Mouse (Mus musculus): ENCODE measurements around the gene Faf1. TPM values are rescaled to one million over a fixed set of nuclear protein-coding genes. Genes with fewer than 3 reads are reported as not detected.

The Faf1 gene
- polyA plus RNA-seq, 1 experiment, result 11.1 TPM

DNA sequence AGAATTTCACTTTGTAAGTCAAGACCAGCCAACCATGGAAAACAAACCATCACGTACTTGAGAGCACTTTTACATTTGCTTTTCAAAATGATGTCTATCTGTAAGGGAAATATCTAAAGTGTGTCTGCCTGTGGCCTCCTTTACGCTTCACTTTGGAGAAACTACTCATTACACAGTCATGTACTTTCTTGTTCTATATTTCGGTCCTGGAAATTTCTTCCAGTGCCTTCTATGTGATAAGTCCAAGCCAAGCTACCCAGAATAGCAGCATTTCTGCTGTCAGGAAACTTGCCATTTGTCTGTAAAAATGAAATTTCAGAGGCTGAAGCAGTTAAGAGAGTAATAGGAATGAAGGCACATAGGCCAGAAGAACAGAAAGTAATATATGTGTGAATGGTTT is 228.1 kb downstream of the Faf1 start:
- no peak for DNase-seq
- WGBS, result 90% methylated on average over 3 of the region's 3 CpGs
- H3K27me3 ChIP-seq (ENCODE audit: control insufficient read depth, insufficient read depth, low read length), result no peaks in the 10 kb centered on the region
- H3K4me3 ChIP-seq (ENCODE audit: control insufficient read depth, insufficient read depth, low read length), result no peak overlapping the region
- TF ChIP-seq POLR2A (IDR thresholded peaks at IDR 0.05; ENCODE audit: control insufficient read depth, extremely low read depth, insufficient read depth, low read length, poor library complexity) (no peak), CTCF (IDR thresholded peaks at IDR 0.05; ENCODE audit: borderline replicate concordance, control insufficient read depth, extremely low read depth, insufficient read depth, low read length, poor library complexity) (no peak)
- H3K4me1 ChIP-seq (replicated peaks; ENCODE audit: control insufficient read depth, insufficient read depth, low read length), result no peaks in the 10 kb centered on the region
- H3K27ac ChIP-seq (ENCODE audit: control insufficient read depth, insufficient read depth, low read length), result no peak overlapping the region
- no peaks in the 10 kb centered on the region for H3K36me3 ChIP-seq (ENCODE audit: control insufficient read depth, insufficient read depth, low read length)

DNA sequence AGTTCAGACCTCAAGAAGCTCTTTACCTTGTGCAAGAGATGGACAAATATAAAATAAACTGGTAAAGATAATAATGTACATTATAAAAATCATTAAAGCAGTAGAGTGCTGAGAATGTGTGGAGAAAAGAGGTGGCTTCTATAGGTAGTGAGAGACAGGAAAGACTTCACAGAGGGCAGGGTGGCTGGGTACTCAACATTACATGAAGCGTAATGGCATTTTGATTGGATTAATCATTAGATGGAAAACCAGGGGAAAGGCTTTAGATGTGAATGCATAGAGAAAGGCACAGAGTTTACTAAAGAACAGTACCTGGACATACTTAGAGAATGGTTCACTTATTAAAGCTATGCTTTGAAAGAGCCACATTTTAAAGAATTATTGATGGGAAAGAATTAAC is 252.7 kb downstream of the Faf1 start:
- H3K4me3 ChIP-seq (ENCODE audit: control insufficient read depth, insufficient read depth, low read length), result no peak overlapping the region
- WGBS, result 98% methylated on average over 1 of the region's 1 CpGs
- H3K36me3 ChIP-seq (ENCODE audit: control insufficient read depth, insufficient read depth, low read length), result 0 out of 2 replicates have a peak, but pooled peaks cover 3% of the 10 kb centered on the region
- H3K27ac ChIP-seq (ENCODE audit: control insufficient read depth, insufficient read depth, low read length), result no peak overlapping the region
- no peaks in the 10 kb centered on the region for H3K4me1 ChIP-seq (replicated peaks; ENCODE audit: control insufficient read depth, insufficient read depth, low read length)
- no peak for DNase-seq
- no peaks in the 10 kb centered on the region for H3K27me3 ChIP-seq (ENCODE audit: control insufficient read depth, insufficient read depth, low read length)
- TF ChIP-seq CTCF (IDR thresholded peaks at IDR 0.05; ENCODE audit: borderline replicate concordance, control insufficient read depth, extremely low read depth, insufficient read depth, low read length, poor library complexity), result no peak
- no peak for TF ChIP-seq POLR2A (IDR thresholded peaks at IDR 0.05; ENCODE audit: control insufficient read depth, extremely low read depth, insufficient read depth, low read length, poor library complexity)

DNA sequence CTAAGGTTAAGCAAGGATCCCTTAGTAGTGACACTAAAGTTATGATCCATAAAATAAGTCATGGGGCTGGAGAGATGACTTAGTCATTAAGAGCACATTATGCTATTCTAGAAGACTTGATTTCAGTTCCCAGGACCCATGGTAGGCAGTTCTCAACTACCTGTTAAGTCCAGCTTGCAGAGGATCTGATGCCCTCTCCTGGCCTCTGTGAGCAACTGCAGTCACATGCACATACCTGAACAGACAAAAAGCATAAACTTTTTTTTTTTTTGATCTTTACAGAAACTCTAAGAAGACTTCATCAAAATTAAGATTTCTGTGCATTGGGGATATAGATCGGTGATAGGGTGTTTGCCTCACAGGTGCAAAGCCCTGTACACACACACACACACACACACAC is 254.1 kb downstream of the Faf1 start:
- Histone ChIP-seq H3K27ac (ENCODE audit: control insufficient read depth, insufficient read depth, low read length) (no peak overlapping the region), H3K36me3 (ENCODE audit: control insufficient read depth, insufficient read depth, low read length) (0 out of 2 replicates have a peak, but pooled peaks cover 3% of the 10 kb centered on the region), H3K27me3 (ENCODE audit: control insufficient read depth, insufficient read depth, low read length) (no peaks in the 10 kb centered on the region), H3K4me3 (ENCODE audit: control insufficient read depth, insufficient read depth, low read length) (no peak overlapping the region), H3K4me1 (replicated peaks; ENCODE audit: control insufficient read depth, insufficient read depth, low read length) (no peaks in the 10 kb centered on the region)
- peak; percentile 17 for DNase-seq
- WGBS, result 95% methylated on average over 1 of the region's 1 CpGs
- TF ChIP-seq CTCF (IDR thresholded peaks at IDR 0.05; ENCODE audit: borderline replicate concordance, control insufficient read depth, extremely low read depth, insufficient read depth, low read length, poor library complexity) (no peak), POLR2A (IDR thresholded peaks at IDR 0.05; ENCODE audit: control insufficient read depth, extremely low read depth, insufficient read depth, low read length, poor library complexity) (no peak)

DNA sequence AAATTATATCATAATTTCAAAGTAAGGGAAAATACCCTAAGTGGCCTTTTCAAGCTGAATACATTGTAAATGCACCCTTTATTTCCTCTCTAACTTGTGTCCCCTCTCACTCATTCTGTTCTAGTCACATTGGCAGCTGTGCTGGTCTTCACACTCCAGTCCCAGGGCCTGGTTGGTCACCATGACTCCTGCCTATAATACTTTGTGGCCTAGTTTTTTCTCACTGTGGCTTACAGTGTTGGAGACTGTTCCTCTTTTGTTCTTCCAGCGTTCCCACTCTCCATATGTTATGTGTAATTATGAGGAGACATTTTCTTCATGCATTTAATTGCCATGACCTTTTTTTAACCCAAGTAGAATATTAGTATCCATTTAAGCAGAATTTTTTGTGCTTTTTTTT is 254.5 kb downstream of the Faf1 start:
- no peak for DNase-seq
- no peaks in the 10 kb centered on the region for H3K4me1 ChIP-seq (replicated peaks; ENCODE audit: control insufficient read depth, insufficient read depth, low read length)
- 100% methylated on average over 1 of the region's 1 CpGs for WGBS
- H3K4me3 ChIP-seq (ENCODE audit: control insufficient read depth, insufficient read depth, low read length), result no peak overlapping the region
- H3K36me3 ChIP-seq (ENCODE audit: control insufficient read depth, insufficient read depth, low read length), result 0 out of 2 replicates have a peak, but pooled peaks cover 3% of the 10 kb centered on the region
- no peaks in the 10 kb centered on the region for H3K27me3 ChIP-seq (ENCODE audit: control insufficient read depth, insufficient read depth, low read length)
- no peak for TF ChIP-seq POLR2A (IDR thresholded peaks at IDR 0.05; ENCODE audit: control insufficient read depth, extremely low read depth, insufficient read depth, low read length, poor library complexity)
- no peak for TF ChIP-seq CTCF (IDR thresholded peaks at IDR 0.05; ENCODE audit: borderline replicate concordance, control insufficient read depth, extremely low read depth, insufficient read depth, low read length, poor library complexity)
- H3K27ac ChIP-seq (ENCODE audit: control insufficient read depth, insufficient read depth, low read length), result no peak overlapping the region

DNA sequence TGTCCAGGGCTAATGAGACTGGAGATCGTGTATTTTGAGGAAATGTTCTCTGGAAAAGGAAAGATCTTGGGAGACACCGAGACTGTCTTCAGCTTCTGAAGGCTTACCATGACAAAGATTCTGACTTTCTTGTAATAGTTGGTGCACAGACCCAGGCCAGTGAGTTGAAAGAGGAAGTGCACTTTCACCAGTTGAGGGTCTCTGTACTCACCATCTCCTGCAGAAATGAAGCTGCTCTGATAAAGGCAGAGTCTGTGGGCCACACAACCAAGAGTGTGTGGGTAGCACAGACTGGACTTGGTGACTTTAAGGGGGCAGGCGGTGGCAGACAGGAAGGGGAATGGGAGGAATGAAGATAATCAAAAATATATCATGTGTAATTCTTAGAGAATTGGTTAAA is 260.2 kb downstream of the Faf1 start:
- TF ChIP-seq POLR2A (IDR thresholded peaks at IDR 0.05; ENCODE audit: control insufficient read depth, extremely low read depth, insufficient read depth, low read length, poor library complexity) (no peak), CTCF (IDR thresholded peaks at IDR 0.05; ENCODE audit: borderline replicate concordance, control insufficient read depth, extremely low read depth, insufficient read depth, low read length, poor library complexity) (no peak)
- WGBS, result 98% methylated on average over 3 of the region's 3 CpGs
- no peak for DNase-seq
- H3K27me3 ChIP-seq (ENCODE audit: control insufficient read depth, insufficient read depth, low read length), result no peaks in the 10 kb centered on the region
- H3K36me3 ChIP-seq (ENCODE audit: control insufficient read depth, insufficient read depth, low read length), result no peaks in the 10 kb centered on the region
- H3K4me1 ChIP-seq (replicated peaks; ENCODE audit: control insufficient read depth, insufficient read depth, low read length), result no peaks in the 10 kb centered on the region
- no peak overlapping the region for H3K27ac ChIP-seq (ENCODE audit: control insufficient read depth, insufficient read depth, low read length)
- no peak overlapping the region for H3K4me3 ChIP-seq (ENCODE audit: control insufficient read depth, insufficient read depth, low read length)

DNA sequence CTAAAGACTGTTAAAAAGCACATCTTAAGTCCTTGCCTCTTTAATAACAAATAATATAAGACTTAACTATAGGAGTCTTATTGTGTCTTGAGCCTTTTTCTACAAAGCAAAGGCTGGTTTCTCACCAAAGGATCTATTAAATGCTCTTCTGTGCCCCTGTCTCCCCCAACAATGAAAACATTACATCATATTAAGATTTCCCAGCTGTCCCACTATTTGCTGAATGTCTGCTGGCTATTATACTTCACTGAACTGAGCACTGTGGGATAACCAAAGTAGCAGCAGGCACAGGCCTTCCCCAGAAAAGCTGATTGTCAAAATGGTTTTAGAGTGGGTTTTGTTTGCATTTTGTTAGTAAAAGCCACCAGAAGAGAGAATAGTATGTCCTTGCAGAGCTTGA is 262.9 kb downstream of the Faf1 start:
- no peak overlapping the region for H3K4me3 ChIP-seq (ENCODE audit: control insufficient read depth, insufficient read depth, low read length)
- H3K4me1 ChIP-seq (replicated peaks; ENCODE audit: control insufficient read depth, insufficient read depth, low read length), result no peaks in the 10 kb centered on the region
- TF ChIP-seq CTCF (IDR thresholded peaks at IDR 0.05; ENCODE audit: borderline replicate concordance, control insufficient read depth, extremely low read depth, insufficient read depth, low read length, poor library complexity), result no peak
- TF ChIP-seq POLR2A (IDR thresholded peaks at IDR 0.05; ENCODE audit: control insufficient read depth, extremely low read depth, insufficient read depth, low read length, poor library complexity), result no peak
- no peaks in the 10 kb centered on the region for H3K36me3 ChIP-seq (ENCODE audit: control insufficient read depth, insufficient read depth, low read length)
- no peaks in the 10 kb centered on the region for H3K27me3 ChIP-seq (ENCODE audit: control insufficient read depth, insufficient read depth, low read length)
- no peak for DNase-seq
- no peak overlapping the region for H3K27ac ChIP-seq (ENCODE audit: control insufficient read depth, insufficient read depth, low read length)

DNA sequence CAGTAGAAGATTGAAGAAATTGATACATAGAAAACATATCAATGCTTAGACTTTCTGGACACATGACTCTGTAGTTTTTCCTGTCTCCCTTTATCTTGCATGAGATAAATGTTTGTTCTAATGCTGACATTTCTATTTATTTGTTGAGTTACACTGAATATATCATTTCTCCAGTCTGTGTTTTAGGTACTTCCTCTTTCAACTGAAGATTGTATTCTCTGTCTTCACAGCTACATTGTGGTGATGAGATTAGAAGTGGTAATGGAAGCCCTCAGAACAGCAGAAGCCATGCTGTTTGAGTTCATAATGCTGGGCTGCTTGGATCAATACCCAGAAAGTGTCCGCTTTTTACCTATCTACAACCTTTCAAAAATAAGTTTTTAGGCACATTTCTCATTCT is 269.2 kb downstream of the Faf1 start:
- no peaks in the 10 kb centered on the region for H3K27me3 ChIP-seq (ENCODE audit: control insufficient read depth, insufficient read depth, low read length)
- no peak overlapping the region for H3K27ac ChIP-seq (ENCODE audit: control insufficient read depth, insufficient read depth, low read length)
- H3K4me1 ChIP-seq (replicated peaks; ENCODE audit: control insufficient read depth, insufficient read depth, low read length), result no peaks in the 10 kb centered on the region
- no peak for TF ChIP-seq CTCF (IDR thresholded peaks at IDR 0.05; ENCODE audit: borderline replicate concordance, control insufficient read depth, extremely low read depth, insufficient read depth, low read length, poor library complexity)
- no peak for TF ChIP-seq POLR2A (IDR thresholded peaks at IDR 0.05; ENCODE audit: control insufficient read depth, extremely low read depth, insufficient read depth, low read length, poor library complexity)
- no peak overlapping the region for H3K4me3 ChIP-seq (ENCODE audit: control insufficient read depth, insufficient read depth, low read length)
- no peak for DNase-seq
- WGBS, result 95% methylated on average over 1 of the region's 1 CpGs
- no peaks in the 10 kb centered on the region for H3K36me3 ChIP-seq (ENCODE audit: control insufficient read depth, insufficient read depth, low read length)
